Mouse (Mus musculus): Measurements from ENCODE around the gene Olfr1013. TPM values are rescaled to one million over a fixed set of nuclear protein-coding genes. Genes with fewer than 3 reads are reported as not detected.

Olfr1013 gene
- not detected for polyA plus RNA-seq (2017; shearing (Covaris generic))

DNA sequence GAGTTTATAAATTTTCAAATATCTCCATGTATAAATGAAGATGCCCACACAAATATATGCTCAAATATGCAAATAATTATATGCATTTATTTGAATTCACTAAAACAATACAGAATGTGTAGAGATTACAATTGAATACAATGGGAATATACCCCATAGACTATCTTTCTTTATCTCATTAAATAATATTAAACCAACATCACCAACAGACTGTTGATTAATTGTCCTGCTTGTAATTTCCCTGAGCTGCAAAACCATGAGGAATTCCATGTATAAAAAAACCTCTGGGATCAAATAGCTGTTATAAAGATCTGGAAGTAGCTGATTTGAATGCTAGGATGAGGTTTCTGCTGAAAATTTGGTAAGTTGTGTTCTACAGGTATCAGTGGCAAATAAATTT lies at the start of gene Olfr1013:
Gene Olfr1013 (plus strand): TSS at position 301 of the 400 bp plus-strand sequence.

GRCm38 (mm10) chr2:85762666-85763065 lies 4.2 kb upstream of the Olfr1013 start, which contains the start of gene Olfr1012:
Olfr1012 (minus strand) TSS chr2:85762766.

GRCm38 (mm10) chr2:85772413-85772812 lies 5.5 kb downstream of the Olfr1013 start, which contains the start of gene Olfr1014:
Olfr1014 (plus strand) TSS chr2:85772713.

DNA sequence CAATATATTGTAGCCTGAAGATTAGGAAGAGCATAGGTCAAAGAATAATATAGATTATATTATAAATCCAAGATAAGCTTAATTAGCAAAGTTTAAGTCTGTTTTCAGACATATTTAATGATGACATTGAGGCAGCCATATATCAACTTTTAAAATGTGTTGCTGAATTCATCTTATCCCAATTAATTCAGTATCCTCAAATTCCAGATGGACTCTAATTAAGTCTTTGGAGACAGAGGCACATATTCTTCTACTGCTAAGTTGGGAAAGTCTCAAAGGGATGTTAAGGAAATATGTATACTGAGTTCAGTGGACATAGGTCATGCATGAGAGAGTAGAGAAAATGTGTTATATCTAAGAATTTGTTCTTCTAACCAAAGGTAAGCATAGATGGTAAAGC lies 14.8 kb downstream of the Olfr1013 start, which contains the start of gene Olfr1015:
Gene Olfr1015 (plus strand): TSS at position 301 of the 400 bp plus-strand sequence.

DNA sequence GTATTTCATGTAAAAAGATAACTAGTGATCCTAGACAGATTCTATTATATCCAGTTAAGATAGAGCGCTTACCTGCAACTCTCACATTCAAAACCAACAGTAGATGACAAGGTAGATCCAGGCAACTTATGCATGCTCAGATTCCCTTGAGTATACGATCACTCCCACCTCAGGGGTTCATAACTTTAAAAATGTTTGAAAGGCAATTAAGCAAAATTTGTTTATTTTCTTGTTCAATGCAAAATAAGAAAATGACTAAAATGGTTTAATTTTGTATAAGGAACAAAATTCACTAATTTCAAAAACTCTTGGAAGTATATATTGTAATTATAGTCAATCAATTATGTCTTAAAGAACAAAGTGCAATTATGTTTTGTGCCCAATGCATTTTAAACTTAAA lies 35.5 kb downstream of the Olfr1013 start, which contains the start of gene Olfr1016:
Gene Olfr1016 (minus strand): TSS at position 101 of the 400 bp plus-strand sequence.

DNA sequence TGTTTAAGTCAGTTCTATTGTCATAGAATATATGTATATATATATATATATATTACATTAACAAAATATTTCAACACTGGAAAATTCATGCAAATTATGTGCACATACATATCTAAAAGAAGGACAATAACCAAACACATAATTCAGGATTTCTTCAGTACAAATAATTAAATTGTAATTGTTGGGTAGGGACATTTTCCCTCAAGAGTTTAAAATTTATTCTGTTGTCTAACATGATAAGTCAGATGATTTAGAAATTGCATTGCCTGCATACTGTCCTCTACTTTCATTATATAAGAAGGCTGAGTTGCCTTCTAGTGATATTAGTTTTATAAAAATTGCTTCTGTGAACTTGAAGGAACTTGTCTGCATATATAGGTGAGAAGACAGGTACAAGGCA lies 51.3 kb downstream of the Olfr1013 start, which contains the start of gene Olfr1018:
Gene Olfr1018 (plus strand): TSS at position 301 of the 400 bp plus-strand sequence.

Other genes starting within 250 kb of the Olfr1013 start
- not detected for gene 4833423E24Rik, start 248.1 kb upstream of the Olfr1013 start, polyA plus RNA-seq (2017; shearing (Covaris generic))
- gene Olfr996, start 187.9 kb upstream of the Olfr1013 start, polyA plus RNA-seq (2017; shearing (Covaris generic)): not detected
- not detected for gene Olfr998, start 178.2 kb upstream of the Olfr1013 start, polyA plus RNA-seq (2017; shearing (Covaris generic))
- gene Olfr1000, start 155.2 kb upstream of the Olfr1013 start, polyA plus RNA-seq (2017; shearing (Covaris generic)): not detected
- not detected for gene Olfr1002, start 116.4 kb upstream of the Olfr1013 start, polyA plus RNA-seq (2017; shearing (Covaris generic))
- gene Olfr154, start 102.6 kb upstream of the Olfr1013 start, polyA plus RNA-seq (2017; shearing (Covaris generic)): not detected
- gene Olfr1006, start 88.3 kb upstream of the Olfr1013 start, polyA plus RNA-seq (2017; shearing (Covaris generic)): not detected
- not detected for gene Olfr1008, start 77.7 kb upstream of the Olfr1013 start, polyA plus RNA-seq (2017; shearing (Covaris generic))
- gene Olfr1009, start 51.7 kb upstream of the Olfr1013 start, polyA plus RNA-seq (2017; shearing (Covaris generic)): not detected
- not detected for gene Olfr1012, start 4.3 kb upstream of the Olfr1013 start, polyA plus RNA-seq (2017; shearing (Covaris generic))
- not detected for gene Olfr1014, start 5.6 kb downstream of the Olfr1013 start, polyA plus RNA-seq (2017; shearing (Covaris generic))
- not detected for gene Olfr1015, start 14.9 kb downstream of the Olfr1013 start, polyA plus RNA-seq (2017; shearing (Covaris generic))
- not detected for gene Olfr1016, start 35.4 kb downstream of the Olfr1013 start, polyA plus RNA-seq (2017; shearing (Covaris generic))
- not detected for gene Olfr1018, start 51.4 kb downstream of the Olfr1013 start, polyA plus RNA-seq (2017; shearing (Covaris generic))
- not detected for gene Olfr1019, start 78.4 kb downstream of the Olfr1013 start, polyA plus RNA-seq (2017; shearing (Covaris generic))
- gene Olfr1020, start 79.9 kb downstream of the Olfr1013 start, polyA plus RNA-seq (2017; shearing (Covaris generic)): not detected
- not detected for gene Olfr1022, start 101.5 kb downstream of the Olfr1013 start, polyA plus RNA-seq (2017; shearing (Covaris generic))
- gene Olfr1023, start 118.5 kb downstream of the Olfr1013 start, polyA plus RNA-seq (2017; shearing (Covaris generic)): not detected
- not detected for gene Olfr1024, start 138.0 kb downstream of the Olfr1013 start, polyA plus RNA-seq (2017; shearing (Covaris generic))
- not detected for gene Olfr1025-ps1, start 148.1 kb downstream of the Olfr1013 start, polyA plus RNA-seq (2017; shearing (Covaris generic))
- gene Olfr1026, start 154.5 kb downstream of the Olfr1013 start, polyA plus RNA-seq (2017; shearing (Covaris generic)): not detected
- not detected for gene Olfr1028, start 183.3 kb downstream of the Olfr1013 start, polyA plus RNA-seq (2017; shearing (Covaris generic))
- not detected for gene Olfr1029, start 206.8 kb downstream of the Olfr1013 start, polyA plus RNA-seq (2017; shearing (Covaris generic))
- 0.15 TPM for gene Olfr1030, start 212.2 kb downstream of the Olfr1013 start, polyA plus RNA-seq (2017; shearing (Covaris generic))
- gene Olfr1031, start 223.2 kb downstream of the Olfr1013 start, polyA plus RNA-seq (2017; shearing (Covaris generic)): not detected
- gene Olfr1032, start 238.4 kb downstream of the Olfr1013 start, polyA plus RNA-seq (2017; shearing (Covaris generic)): not detected

All from naive thymus-derived CD4-positive, alpha-beta T cell, adult 5 months (primary cell).